ENCODE assay signal across 12 mouse cellular contexts in genomic region chr11:3336602-3337001, GRCm38 (mm10). TPM values are rescaled to one million over a fixed set of nuclear protein-coding genes. Genes with fewer than 3 reads are reported as not detected.
DNase-seq lines count a peak whose midpoint lies in the region; ATAC-seq and TF ChIP-seq lines count a peak whose summit lies in the region.
"Had no signal": no experiment of that assay in that cellular context is flagged by ENCODE, and none has a peak within 500 bp of the region (broad histone marks: within the 10 kb centered on the region; RNA-seq: fewer than 3 reads in every experiment).

No protein-coding gene starts in this region.

- no peak for DNase-seq in heart, adult 2 months
- DNase-seq in heart, postnatal 4 days = no peak
- DNase-seq in midbrain, embryonic 11.5 days (ENCODE audit: low spot score, missing footprints) = peak; percentile 86
- no peak for DNase-seq in midbrain, postnatal 0 days (ENCODE audit: low spot score)
- no peak for DNase-seq in midbrain, embryonic 14.5 days
- DNase-seq in kidney, postnatal 14 days = no peak
- DNase-seq in adrenal gland, adult (ENCODE audit: inconsistent age in 2 of 2, low spot score in 1 of 2) = no peak
- DNase-seq: cerebellum, postnatal 36 days; gastrocnemius, postnatal 10 days; kidney, adult 18-20 months had no signal

- H3K36me3 ChIP-seq in heart, adult 2 months (ENCODE audit: control insufficient read depth, insufficient read depth, low read length) = peaks cover 32% of the 10 kb centered on the region
- H3K36me3 ChIP-seq in midbrain, embryonic 11.5 days (ENCODE audit: control insufficient read depth, insufficient read depth, low read length) = no peaks in the 10 kb centered on the region
- peaks cover 17% of the 10 kb centered on the region for H3K36me3 ChIP-seq in midbrain, postnatal 0 days (ENCODE audit: insufficient read depth, low read length)
- H3K36me3 ChIP-seq in midbrain, embryonic 14.5 days (ENCODE audit: control insufficient read depth, insufficient read depth, low read length) = peaks cover 14% of the 10 kb centered on the region; the same call in 1 of the 2 replicates

- no peak overlapping the region for H3K4me3 ChIP-seq in heart, adult 2 months
- no peak overlapping the region for H3K4me3 ChIP-seq in midbrain, embryonic 11.5 days (ENCODE audit: low read depth, low read length)
- H3K4me3 ChIP-seq in midbrain, postnatal 0 days (ENCODE audit: low read depth, low read length) = no peak overlapping the region
- no peak overlapping the region for H3K4me3 ChIP-seq in embryonic fibroblast, embryonic 13.5 days (ENCODE audit: insufficient read depth, low read length)
- H3K4me3 ChIP-seq in midbrain, embryonic 14.5 days (replicated peaks; ENCODE audit: low read depth, low read length) = no peak overlapping the region
- H3K4me3 ChIP-seq: erythroblast, embryonic 14.5 days had no signal

- no peak for TF ChIP-seq EP300 in heart, adult 2 months (IDR thresholded peaks at IDR 0.05; ENCODE audit: insufficient read depth, low read depth, low read length)

- TF ChIP-seq POLR2A in heart, adult 2 months (IDR thresholded peaks at IDR 0.05; ENCODE audit: insufficient read depth, low read depth, low read length) = no peak
- TF ChIP-seq POLR2A in embryonic fibroblast, embryonic 13.5 days (IDR thresholded peaks at IDR 0.05; ENCODE audit: low read depth, low read length) = no peak

- H3K4me1 ChIP-seq in heart, adult 2 months (ENCODE audit: control insufficient read depth, insufficient read depth, low read length) = peaks cover 41% of the 10 kb centered on the region
- peaks cover 18% of the 10 kb centered on the region for H3K4me1 ChIP-seq in midbrain, embryonic 11.5 days (ENCODE audit: control insufficient read depth, insufficient read depth, low read length)
- peaks cover 7% of the 10 kb centered on the region; the same call in 1 of the 2 replicates for H3K4me1 ChIP-seq in midbrain, postnatal 0 days (ENCODE audit: insufficient read depth, low read length)
- peaks cover 29% of the 10 kb centered on the region for H3K4me1 ChIP-seq in embryonic fibroblast, embryonic 13.5 days (ENCODE audit: control insufficient read depth, insufficient read depth, low read length)
- peaks cover 21% of the 10 kb centered on the region for H3K4me1 ChIP-seq in midbrain, embryonic 14.5 days (ENCODE audit: control insufficient read depth, insufficient read depth, low read length)

- ATAC-seq in midbrain, embryonic 11.5 days (ENCODE audit: low FRiP score) = no peak
- no peak for ATAC-seq in midbrain, postnatal 0 days (ENCODE audit: low FRiP score)
- no peak for ATAC-seq in midbrain, embryonic 14.5 days (ENCODE audit: low FRiP score, low TSS enrichment)

- H3K79me2 ChIP-seq in heart, adult 2 months (replicated peaks; ENCODE audit: control insufficient read depth, insufficient read depth, low read length) = no peaks in the 10 kb centered on the region

- intact Hi-C loops in heart, adult 2 months (cut with DNase I) = no loop called here

- peak overlapping the region; percentile 36 for H3K27ac ChIP-seq in heart, adult 2 months
- H3K27ac ChIP-seq in midbrain, embryonic 11.5 days (ENCODE audit: low read depth, low read length) = no peak overlapping the region
- H3K27ac ChIP-seq in midbrain, postnatal 0 days (ENCODE audit: low read depth, low read length) = no peak overlapping the region
- H3K27ac ChIP-seq in embryonic fibroblast, embryonic 13.5 days (ENCODE audit: insufficient read depth, low read length) = peak overlapping the region; percentile 39; the same call in 1 of the 2 replicates
- H3K27ac ChIP-seq in midbrain, embryonic 14.5 days (replicated peaks; ENCODE audit: low read depth, low read length) = 0 out of 2 replicates have a peak overlapping the region, but pooled peaks have one; percentile 26

- H3K4me2 ChIP-seq in midbrain, embryonic 11.5 days = no peak overlapping the region
- H3K4me2 ChIP-seq in midbrain, postnatal 0 days (ENCODE audit: low read depth, low read length, poor library complexity, severe bottlenecking) = no peak overlapping the region
- no peak overlapping the region for H3K4me2 ChIP-seq in midbrain, embryonic 14.5 days (ENCODE audit: low read length)

- H3K27me3 ChIP-seq in heart, adult 2 months (ENCODE audit: control insufficient read depth, insufficient read depth, low read length) = no peaks in the 10 kb centered on the region
- H3K27me3 ChIP-seq in midbrain, embryonic 11.5 days (ENCODE audit: control insufficient read depth, insufficient read depth, low read length) = no peaks in the 10 kb centered on the region; the same call in 1 of the 2 replicates
- H3K27me3 ChIP-seq in midbrain, postnatal 0 days (ENCODE audit: insufficient read depth, low read length) = no peaks in the 10 kb centered on the region
- no peaks in the 10 kb centered on the region for H3K27me3 ChIP-seq in midbrain, embryonic 14.5 days (ENCODE audit: control insufficient read depth, insufficient read depth, low read length)

- H3K9me3 ChIP-seq in midbrain, embryonic 11.5 days (ENCODE audit: control insufficient read depth, low read length) = no peaks in the 10 kb centered on the region
- no peaks in the 10 kb centered on the region for H3K9me3 ChIP-seq in midbrain, postnatal 0 days (ENCODE audit: low read length)
- no peaks in the 10 kb centered on the region for H3K9me3 ChIP-seq in midbrain, embryonic 14.5 days (ENCODE audit: control insufficient read depth, low read length)

- TF ChIP-seq CTCF in heart, adult 2 months (IDR thresholded peaks at IDR 0.05) = no peak
- no peak for TF ChIP-seq CTCF in midbrain, postnatal 0 days (IDR thresholded peaks at IDR 0.05)
- no peak for TF ChIP-seq CTCF in embryonic fibroblast, embryonic 13.5 days (IDR thresholded peaks at IDR 0.05; ENCODE audit: borderline replicate concordance, insufficient read depth, low read length)

- H3K9ac ChIP-seq in heart, adult 2 months (ENCODE audit: low read depth, low read length) = no peak overlapping the region
- H3K9ac ChIP-seq in midbrain, embryonic 11.5 days (ENCODE audit: low read length) = no peak overlapping the region
- no peak overlapping the region for H3K9ac ChIP-seq in midbrain, postnatal 0 days (replicated peaks; ENCODE audit: low read length, poor library complexity, severe bottlenecking)
- H3K9ac ChIP-seq in midbrain, embryonic 14.5 days (replicated peaks; ENCODE audit: low read length) = no peak overlapping the region

- 63% methylated on average over 3 of the region's 3 CpGs for WGBS in heart, adult 2 months
- WGBS in midbrain, embryonic 11.5 days = 67% methylated on average over 3 of the region's 3 CpGs
- 71% methylated on average over 3 of the region's 3 CpGs for WGBS in midbrain, postnatal 0 days
- WGBS in midbrain, embryonic 14.5 days = 75% methylated on average over 3 of the region's 3 CpGs

RNA-seq across cellular contexts. Expression of gene Pik3ip1, which starts 6.4 kb away (rescaled TPM):
- 10 to 100 TPM; 29.4 to 36.4 TPM for total RNA-seq in heart, adult 2 months (2021)
- 29.5 and 36.2 TPM in 2 replicates for polyA plus RNA-seq in heart, adult 2 months (2012; rRNA removed)
- total RNA-seq in heart, postnatal 4 days (2021) = 10 to 100 TPM; 11.7 to 12.0 TPM
- polyA plus RNA-seq in midbrain, embryonic 11.5 days (2014; fragmentation: Nextera tagmentation; extraction: Ambion mirVana) = 10.5 and 12.1 TPM in 2 replicates
- 42.5 and 43.4 TPM in 2 replicates for total RNA-seq in midbrain, postnatal 0 days (2014; rRNA removed)
- 34.7 and 37.5 TPM in 2 replicates for polyA plus RNA-seq in midbrain, postnatal 0 days (2015; fragmentation: Nextera tagmentation; extraction: Ambion mirVana)
- 21.1 and 22.8 TPM in 2 replicates for polyA plus RNA-seq in embryonic fibroblast, embryonic 13.5 days (2011; ENCODE audit: insufficient read length, low read depth, missing spikeins)
- 20.2 and 21.2 TPM in 2 replicates for polyA plus RNA-seq in midbrain, embryonic 14.5 days (2014; fragmentation: Nextera tagmentation; extraction: Ambion mirVana)

RNA-seq across cellular contexts. Expression of gene Patz1, which starts 47.9 kb away (rescaled TPM):
- total RNA-seq in heart, adult 2 months (2021) = 10 to 100 TPM; 19.4 to 30.8 TPM
- polyA plus RNA-seq in heart, adult 2 months (2012; rRNA removed) = 16.3 and 19.9 TPM in 2 replicates
- 10 to 100 TPM; 38.5 to 41.6 TPM for total RNA-seq in heart, postnatal 4 days (2021)
- polyA plus RNA-seq in midbrain, embryonic 11.5 days (2014; fragmentation: Nextera tagmentation; extraction: Ambion mirVana) = 107 and 116 TPM in 2 replicates
- 79.3 and 81.3 TPM in 2 replicates for total RNA-seq in midbrain, postnatal 0 days (2014; rRNA removed)
- 36.3 and 39.3 TPM in 2 replicates for polyA plus RNA-seq in midbrain, postnatal 0 days (2015; fragmentation: Nextera tagmentation; extraction: Ambion mirVana)
- 23.4 and 26.5 TPM in 2 replicates for polyA plus RNA-seq in embryonic fibroblast, embryonic 13.5 days (2011; ENCODE audit: insufficient read length, low read depth, missing spikeins)
- 61.9 and 78.7 TPM in 2 replicates for polyA plus RNA-seq in midbrain, embryonic 14.5 days (2014; fragmentation: Nextera tagmentation; extraction: Ambion mirVana)

Comparison
In these comparisons a context has a peak if more than half of its experiments do, and no peak if none do; other contexts are left out.
1. H3K27ac ChIP-seq: peak in heart, adult 2 months (single experiment), embryonic fibroblast, embryonic 13.5 days (single experiment) and midbrain, embryonic 14.5 days (single experiment); none in midbrain, embryonic 11.5 days (single experiment) and midbrain, postnatal 0 days (single experiment).